Mouse (Mus musculus) bone marrow macrophage, adult 2 months (primary cell): ENCODE measurements around the gene Lrtm2.

ENCODE experiments used
- CTCF ChIP-seq: IDR thresholded peaks from 2 replicates; pipeline ENCODE4 v1.5.1; 2012; ENCODE audit warnings: low read depth, mild to moderate bottlenecking, low read length, moderate library complexity
- POLR2A ChIP-seq: IDR thresholded peaks from 2 replicates; pipeline ENCODE4 v1.6.1; 2012; ENCODE audit warnings: mild to moderate bottlenecking, low read depth, low read length, borderline replicate concordance

GRCm38 (mm10) chr6:119313096-119313495 is 17.5 kb downstream of the Lrtm2 start:
- no peak for TF ChIP-seq CTCF
- no peak for TF ChIP-seq POLR2A
